Mouse (Mus musculus) testis, adult 2 months (tissue): Measurements from ENCODE around the gene Hpse2. TPM values are rescaled to one million over a fixed set of nuclear protein-coding genes. Genes with fewer than 3 reads are reported as not detected.
"Not testable (repeated sequence)": the region's sequence is repeated elsewhere in the genome, so short reads cannot be mapped to it uniquely, and the experiment has no call there.

ENCODE experiments used
- H3K27ac ChIP-seq: fragments of 200-500 bp; 2 replicates; pipeline ENCODE4 v1.5.1; 2012; ENCODE audit warnings: low read depth, low read length; ENCODE audit not compliant: control insufficient read depth, insufficient read depth
- H3K27me3 ChIP-seq: fragments of 200-500 bp; 2 replicates; pipeline ENCODE4 v1.6.1; 2012; ENCODE audit warnings: mild to moderate bottlenecking, low read length, moderate library complexity; ENCODE audit not compliant: control insufficient read depth, insufficient read depth
- H3K36me3 ChIP-seq: fragments of 200-500 bp; 2 replicates; pipeline ENCODE4 v1.6.1; 2012; ENCODE audit warnings: mild to moderate bottlenecking, low read length; ENCODE audit not compliant: control insufficient read depth, insufficient read depth
- H3K4me1 ChIP-seq: fragments of 200-500 bp; 2 replicates; pipeline ENCODE4 v1.6.1; 2012; ENCODE audit warnings: low read length; ENCODE audit not compliant: control insufficient read depth, insufficient read depth
- H3K4me3 ChIP-seq: fragments of 200-500 bp; 2 replicates; pipeline ENCODE4 v1.5.1; 2012; ENCODE audit warnings: low read depth, mild to moderate bottlenecking, low read length, moderate library complexity, mixed read lengths; ENCODE audit not compliant: control insufficient read depth
- CTCF ChIP-seq: fragments of 200-500 bp; IDR thresholded peaks from 2 replicates; pipeline ENCODE4 v1.5.1; 2012; ENCODE audit warnings: low read depth, mild to moderate bottlenecking, inconsistent platforms, low read length, moderate library complexity; ENCODE audit not compliant: control insufficient read depth, insufficient read depth, insufficient replicate concordance
- POLR2A ChIP-seq: fragments of 200-500 bp; IDR thresholded peaks from 2 replicates; pipeline ENCODE4 v1.6.1; 2012; ENCODE audit warnings: low read depth, mild to moderate bottlenecking, inconsistent platforms, low read length, moderate library complexity; ENCODE audit not compliant: control insufficient read depth
- polyA plus RNA-seq: library from polyadenylated mRNA; depleted of rRNA; stranded (reverse); fragments of >200 nt; gene quantifications from 2 replicates; pipeline ENCODE4 v1.2.3, GENCODE M21; 2012

The Hpse2 gene
- polyA plus RNA-seq, 1 experiment = 1.3 TPM

- H3K36me3 ChIP-seq = no peaks in the 10 kb centered on the region
- no peak for TF ChIP-seq POLR2A
- no peak for TF ChIP-seq CTCF
- no peaks in the 10 kb centered on the region for H3K4me1 ChIP-seq
- no peak overlapping the region for H3K27ac ChIP-seq
- no peak overlapping the region for H3K4me3 ChIP-seq
- H3K27me3 ChIP-seq = no peaks in the 10 kb centered on the region
Measured at GRCm38 (mm10) chr19:43306756-43307155, 81.4 kb downstream of the Hpse2 start.

- not testable (repeated sequence) for H3K27ac ChIP-seq, H3K36me3 ChIP-seq, H3K4me3 ChIP-seq, H3K27me3 ChIP-seq, H3K4me1 ChIP-seq
Measured at GRCm38 (mm10) chr19:43281336-43281735, 106.8 kb downstream of the Hpse2 start.

DNA sequence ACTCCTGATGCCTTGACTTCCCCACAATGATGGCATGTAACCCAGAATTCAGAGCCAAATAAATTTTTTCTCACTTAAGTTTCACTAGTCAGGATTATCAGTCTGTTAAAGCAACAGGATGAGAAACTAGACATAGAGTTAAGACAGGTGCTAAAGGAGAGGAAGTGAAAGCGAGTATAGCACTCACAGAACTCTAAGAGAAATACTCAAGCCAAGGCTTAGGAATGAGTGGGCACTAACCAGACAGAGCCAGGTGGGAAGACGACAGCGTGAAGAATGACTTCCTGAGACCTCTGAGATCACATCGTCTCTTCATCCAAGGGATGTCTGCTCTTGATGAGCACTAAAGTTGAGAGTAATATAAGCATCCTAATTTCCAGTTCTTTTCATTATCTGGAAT, 144.2 kb downstream of the Hpse2 start:
- Histone ChIP-seq H3K36me3 (no peaks in the 10 kb centered on the region), H3K4me3 (no peak overlapping the region), H3K4me1 (no peaks in the 10 kb centered on the region), H3K27me3 (no peaks in the 10 kb centered on the region), H3K27ac (no peak overlapping the region)
- no peak for TF ChIP-seq CTCF
- TF ChIP-seq POLR2A = no peak

GRCm38 (mm10) chr19:43231711-43232110, 156.4 kb downstream of the Hpse2 start:
- H3K4me3 ChIP-seq = no peak overlapping the region
- no peaks in the 10 kb centered on the region for H3K4me1 ChIP-seq
- H3K36me3 ChIP-seq = no peaks in the 10 kb centered on the region
- H3K27me3 ChIP-seq = no peaks in the 10 kb centered on the region
- TF ChIP-seq CTCF (no peak), POLR2A (no peak)
- H3K27ac ChIP-seq = no peak overlapping the region

DNA sequence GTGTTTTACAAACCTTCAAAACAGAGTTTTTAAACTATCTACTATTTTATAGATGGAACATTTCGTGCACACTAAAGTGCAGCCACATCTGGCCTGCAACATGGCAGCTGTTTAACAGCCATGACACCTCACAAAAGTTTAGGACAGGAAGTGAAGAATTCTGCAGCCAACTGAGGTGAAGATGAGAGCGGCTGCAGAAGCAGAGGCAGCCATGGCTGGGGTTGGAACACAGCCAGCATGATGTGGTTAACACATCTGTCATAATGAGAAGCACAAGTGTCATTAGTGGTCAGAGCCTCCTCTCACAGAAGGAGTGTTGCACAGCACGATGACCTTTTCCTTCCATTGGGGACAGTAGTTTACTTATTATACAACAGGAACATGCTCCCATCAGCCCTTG, 194.6 kb downstream of the Hpse2 start:
- no peaks in the 10 kb centered on the region for H3K4me1 ChIP-seq
- no peak overlapping the region for H3K27ac ChIP-seq
- H3K27me3 ChIP-seq = no peaks in the 10 kb centered on the region
- H3K4me3 ChIP-seq = no peak overlapping the region
- H3K36me3 ChIP-seq = no peaks in the 10 kb centered on the region
- TF ChIP-seq POLR2A = no peak
- no peak for TF ChIP-seq CTCF

DNA sequence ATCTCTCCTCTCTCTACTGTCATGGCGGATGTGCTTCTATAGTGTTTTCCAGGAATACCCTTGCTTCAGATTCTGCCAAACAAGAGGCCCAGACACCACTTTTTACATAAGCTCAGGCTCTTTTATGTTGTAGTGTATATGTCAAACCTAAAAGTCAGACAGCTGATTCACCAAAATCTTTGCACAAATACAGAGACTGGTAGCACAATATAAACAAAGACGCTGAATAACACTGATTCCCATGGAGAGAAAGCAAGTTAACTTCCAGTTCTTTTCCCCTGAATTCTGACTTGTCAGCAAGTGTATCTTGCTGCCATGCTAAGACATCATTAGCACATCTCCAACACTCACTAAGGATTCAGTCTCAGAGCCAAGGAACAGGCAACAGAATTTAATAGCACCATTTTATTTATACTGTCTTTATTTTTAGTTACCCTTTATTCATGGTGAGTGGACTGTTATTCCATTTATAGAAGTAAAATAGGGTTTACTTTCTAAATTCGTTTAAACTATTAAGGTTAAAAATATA, 212.7 kb downstream of the Hpse2 start:
- TF ChIP-seq CTCF = no peak
- no peak for TF ChIP-seq POLR2A
- no peak overlapping the region for H3K4me3 ChIP-seq

DNA sequence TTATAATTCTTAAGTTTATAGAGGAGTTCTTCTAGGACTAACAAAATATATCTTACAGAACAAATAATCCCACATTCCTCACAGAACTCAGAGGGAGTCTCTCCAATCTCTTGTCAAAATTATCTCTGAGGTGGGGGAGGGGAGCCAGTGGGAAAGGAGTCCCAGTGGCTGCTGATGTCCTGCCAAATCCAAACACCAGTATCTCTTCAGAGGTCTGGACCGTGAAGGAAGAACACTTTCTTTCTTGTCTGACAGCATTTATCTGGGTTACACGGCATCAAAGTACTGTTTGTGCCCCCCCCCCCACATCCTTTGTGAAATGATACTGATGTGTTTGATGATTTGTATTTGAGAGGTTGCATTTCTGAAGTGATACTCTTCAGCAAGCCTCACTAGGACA, 213.3 kb downstream of the Hpse2 start:
- H3K27me3 ChIP-seq = no peaks in the 10 kb centered on the region
- H3K36me3 ChIP-seq = no peaks in the 10 kb centered on the region
- no peak overlapping the region for H3K27ac ChIP-seq
- H3K4me1 ChIP-seq = no peaks in the 10 kb centered on the region
- H3K4me3 ChIP-seq = no peak overlapping the region
- no peak for TF ChIP-seq CTCF
- no peak for TF ChIP-seq POLR2A

More for the DNA sequence above, 212.7 kb downstream of the Hpse2 start:
- Histone ChIP-seq H3K36me3 (no peaks in the 10 kb centered on the region), H3K4me1 (no peaks in the 10 kb centered on the region), H3K27ac (no peak overlapping the region), H3K27me3 (no peaks in the 10 kb centered on the region)

DNA sequence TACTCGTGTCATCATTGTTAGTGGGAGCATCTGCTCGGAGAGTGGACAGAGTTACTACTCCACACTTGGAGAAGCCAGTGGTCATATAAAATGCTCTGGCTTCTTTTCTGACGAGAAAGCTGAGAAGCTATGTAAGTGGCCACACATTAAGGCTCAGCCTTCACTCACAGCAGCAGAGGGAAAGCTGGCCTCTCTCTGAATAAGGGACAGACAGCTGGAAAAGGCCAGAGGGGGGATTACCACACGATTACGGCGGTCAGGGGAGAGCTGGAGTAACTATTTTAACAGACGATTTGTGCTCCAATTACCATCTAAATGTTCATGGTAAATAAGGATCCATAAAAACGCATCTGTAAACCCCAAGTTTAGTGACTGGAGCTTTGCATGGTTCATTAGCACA, 232.1 kb downstream of the Hpse2 start:
- TF ChIP-seq POLR2A (no peak), CTCF (no peak)
- Histone ChIP-seq H3K36me3 (no peaks in the 10 kb centered on the region), H3K27me3 (no peaks in the 10 kb centered on the region), H3K27ac (no peak overlapping the region), H3K4me1 (no peaks in the 10 kb centered on the region), H3K4me3 (no peak overlapping the region)
